Mouse (Mus musculus): ENCODE measurements around the gene En1.

The En1 gene

DNA sequence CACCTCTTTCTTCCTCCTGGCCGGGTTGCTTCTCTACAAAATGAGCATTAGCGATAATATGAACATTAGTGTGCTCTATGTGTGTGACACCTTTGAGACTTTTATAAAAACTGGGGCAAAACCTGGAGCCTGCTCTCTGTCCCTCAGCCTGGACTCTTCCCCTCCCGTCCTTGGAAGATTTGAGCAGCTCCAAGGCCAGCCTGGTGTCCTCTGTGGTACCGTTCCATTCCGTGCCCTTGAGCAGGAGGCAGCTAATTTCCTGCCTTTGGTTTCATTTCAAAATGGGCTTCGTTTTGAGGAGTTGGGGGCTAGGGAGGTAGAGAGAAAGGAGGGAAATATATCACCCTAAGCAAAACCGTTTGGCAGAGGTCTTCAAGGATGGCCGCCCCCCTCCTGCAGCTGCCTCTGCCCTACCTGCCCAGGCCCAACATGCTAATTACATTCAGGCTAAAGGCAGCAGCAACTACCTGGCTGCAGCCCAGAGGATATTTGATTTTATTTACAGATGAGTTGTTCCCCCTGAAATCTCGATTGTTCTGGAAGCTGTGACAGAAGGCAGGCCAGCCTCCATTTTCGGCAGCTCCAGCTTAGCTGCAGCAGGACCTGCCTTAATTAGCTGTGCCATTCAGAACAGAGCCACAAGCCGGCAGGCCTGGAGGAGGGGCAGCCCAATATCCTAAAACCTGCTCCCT is 24.9 kb downstream of the En1 start:
- no peak for DNase-seq (ENCODE audit: low read depth, low spot score)

DNA sequence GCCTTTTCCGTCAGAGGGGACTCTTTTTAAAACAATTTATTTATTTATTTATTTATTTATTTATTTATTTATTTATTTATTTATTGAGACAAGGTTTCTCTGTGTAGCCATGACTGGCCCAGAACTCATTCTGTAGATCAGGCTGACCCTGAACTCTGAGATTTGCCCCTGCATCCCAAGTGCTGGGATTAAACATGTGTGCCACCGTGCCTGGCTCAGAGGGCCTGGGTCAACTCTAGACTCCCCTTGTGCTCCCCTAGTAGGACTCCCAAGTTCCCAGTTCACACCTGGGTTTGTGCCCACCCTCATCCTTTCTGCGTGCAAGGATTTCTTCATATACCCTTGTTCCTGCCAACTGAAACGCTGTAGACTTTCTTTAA is 25.4 kb downstream of the En1 start:
- DNase-seq (ENCODE audit: low read depth, low spot score), result no peak

DNA sequence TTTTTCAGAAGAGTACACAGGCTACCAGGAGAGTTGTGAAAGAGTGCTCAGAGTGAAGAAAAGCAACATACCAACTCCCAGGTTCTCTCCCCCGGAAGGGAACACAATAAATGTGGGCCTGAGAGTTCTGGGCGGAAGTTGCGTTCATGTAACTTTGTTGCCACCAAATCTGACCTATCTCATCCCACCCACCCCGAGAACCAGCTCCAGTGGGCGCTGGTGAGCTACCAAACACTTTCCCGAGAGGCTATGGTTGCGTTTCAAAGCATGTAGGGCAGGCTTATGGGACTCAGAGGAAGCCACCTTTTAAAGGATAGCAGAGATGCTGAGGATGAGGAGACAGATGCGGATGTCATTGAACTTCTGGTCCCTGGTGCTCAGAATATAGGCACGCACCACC is 26.6 kb downstream of the En1 start:
- no peak for DNase-seq (ENCODE audit: low read depth, low spot score)

DNA sequence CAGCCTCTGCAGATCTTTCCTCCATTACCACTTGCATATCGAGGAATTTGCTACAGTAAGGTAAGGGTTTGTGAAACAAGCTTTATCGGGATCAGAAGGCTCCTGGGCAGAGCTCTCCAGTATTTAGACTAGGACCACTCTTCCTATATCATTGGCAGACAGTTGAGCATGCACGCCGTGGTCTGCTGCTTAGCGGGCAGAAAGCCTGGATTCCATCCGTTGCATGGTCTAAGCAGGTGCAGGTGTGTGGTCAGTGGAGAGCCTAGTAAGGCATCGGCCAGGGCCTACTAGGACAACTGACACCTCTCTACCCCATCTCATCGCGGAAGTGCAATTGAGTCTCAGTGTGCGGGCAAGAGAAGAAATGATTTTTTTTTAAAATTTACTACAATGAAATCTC is 41.2 kb downstream of the En1 start:
- DNase-seq (ENCODE audit: low read depth, low spot score), result no peak

DNA sequence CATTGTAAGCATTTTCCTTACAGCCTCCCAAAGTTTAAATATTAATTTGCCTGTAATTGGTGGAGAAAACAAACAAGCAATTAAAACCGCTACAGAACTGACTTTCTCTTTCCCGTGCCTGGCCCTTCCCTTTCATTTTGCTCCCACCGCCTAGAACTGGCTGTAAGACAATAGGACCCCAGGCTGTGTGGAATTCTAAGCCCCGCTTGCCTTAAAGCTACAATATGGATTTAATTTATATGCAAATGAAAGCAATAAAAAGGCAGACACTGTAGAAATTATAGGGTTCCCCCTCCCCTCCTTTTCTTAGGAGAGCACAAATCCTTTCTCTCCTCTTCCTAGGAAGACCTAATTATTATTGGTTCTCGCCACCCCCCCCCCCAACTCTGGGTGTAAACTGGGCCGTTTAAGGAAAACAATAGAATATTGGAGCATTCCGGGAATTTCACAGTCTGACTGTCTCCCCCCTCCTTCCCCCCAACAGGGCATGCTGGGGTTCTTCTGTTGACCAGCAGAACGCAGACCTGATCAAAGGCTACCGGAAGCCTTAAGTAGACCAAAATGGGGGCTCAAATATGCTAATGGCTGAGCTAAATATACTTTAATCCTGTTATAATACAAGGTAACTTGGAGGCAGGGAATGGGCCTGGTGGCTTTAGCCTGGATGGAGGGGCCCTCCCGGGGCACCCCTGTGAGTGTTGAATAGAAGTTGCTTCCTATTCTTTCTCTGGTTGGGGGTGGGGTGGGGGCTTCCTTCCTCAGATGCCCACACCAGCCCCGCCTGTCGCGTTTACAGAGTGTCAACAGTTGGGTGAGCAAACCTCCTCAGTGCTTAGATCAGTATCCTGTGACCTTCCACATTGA is 41.9 kb downstream of the En1 start:
- DNase-seq (ENCODE audit: low read depth, low spot score), result no peak

DNA sequence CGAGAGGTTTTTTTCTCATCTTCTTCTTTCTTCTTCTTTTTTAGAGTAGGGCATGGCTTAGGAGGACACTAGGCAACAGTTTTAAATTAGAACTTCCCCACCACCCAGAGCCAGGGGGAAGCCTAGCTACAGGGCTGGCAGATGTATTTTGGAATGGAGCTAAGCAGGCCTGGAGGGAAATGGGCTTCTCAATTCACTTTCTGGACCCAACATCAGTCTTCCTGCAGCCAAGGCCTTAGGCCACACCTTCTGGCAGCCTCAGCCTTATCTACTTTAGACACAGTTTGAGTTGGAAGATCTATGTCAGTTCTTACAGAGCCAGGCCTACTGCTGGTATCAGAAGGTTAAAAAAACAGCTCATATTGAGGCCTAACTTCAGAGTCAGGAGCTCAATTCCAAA is 42.5 kb downstream of the En1 start:
- no peak for DNase-seq (ENCODE audit: low read depth, low spot score)

DNA sequence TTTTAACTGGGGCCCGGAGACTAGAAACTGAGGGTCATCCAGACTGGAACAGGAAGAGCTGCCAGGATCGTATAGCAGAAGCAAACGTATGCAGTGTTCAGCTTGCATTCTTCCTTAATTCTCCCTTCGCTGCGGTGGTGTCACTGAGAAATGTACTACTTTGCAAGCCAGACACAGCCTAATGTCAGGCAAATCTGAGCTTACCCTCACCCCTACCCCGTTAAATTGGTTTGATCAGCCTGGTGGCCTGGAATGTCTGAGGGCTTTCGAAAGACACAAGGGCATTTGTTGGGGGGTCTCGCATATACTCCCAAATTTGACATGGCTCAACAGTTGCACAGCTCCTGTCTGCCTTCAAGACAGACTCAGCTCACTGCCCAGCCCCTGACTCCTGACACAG is 47.9 kb downstream of the En1 start:
- no peak for DNase-seq (ENCODE audit: low read depth, low spot score)

DNA sequence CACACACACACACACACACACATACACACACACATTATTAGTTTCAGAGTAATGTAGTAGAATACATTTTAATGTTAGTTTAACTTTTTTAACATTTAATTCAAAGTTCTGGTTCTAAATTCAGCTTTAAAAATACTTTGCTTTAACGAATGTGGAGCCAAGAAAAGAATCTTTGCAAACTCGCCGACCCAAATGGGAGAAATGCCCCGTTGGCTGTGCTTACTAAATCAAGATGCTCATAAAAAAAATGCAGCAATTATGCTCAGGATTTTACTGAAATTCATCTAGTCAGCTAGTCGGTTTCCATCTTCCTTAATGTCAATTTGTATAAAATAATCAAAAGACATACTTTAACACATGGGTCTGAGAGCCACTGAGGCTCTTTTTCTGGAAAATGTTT is 49.8 kb downstream of the En1 start:
- no peak for DNase-seq (ENCODE audit: low read depth, low spot score)

DNA sequence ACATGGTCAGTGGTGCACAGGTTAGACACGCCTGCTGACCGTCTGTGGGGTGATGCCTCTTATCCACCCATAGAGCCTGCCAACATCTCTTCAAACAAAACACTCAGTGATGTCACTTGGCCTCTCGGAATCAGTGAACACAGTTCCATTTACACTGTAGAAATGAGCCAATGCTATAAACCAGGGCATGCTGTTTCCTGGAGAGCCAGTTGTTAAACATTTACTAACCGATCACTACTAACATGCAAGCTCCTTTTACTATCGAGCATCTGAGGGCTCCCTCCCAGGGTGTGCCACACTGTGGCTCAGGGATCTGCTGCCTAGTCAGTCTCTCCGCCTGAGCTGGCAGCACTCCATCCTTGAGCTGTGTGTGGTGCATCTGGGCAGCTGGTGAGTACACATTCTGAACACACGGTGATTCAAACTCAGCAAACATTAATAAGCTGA is 52.8 kb downstream of the En1 start:
- no peak for DNase-seq (ENCODE audit: low read depth, low spot score)
